23 mouse cellular contexts compared by ENCODE assay signal in genomic region chr5:131512617-131513016, GRCm38 (mm10).
DNase-seq lines count a peak whose midpoint lies in the region; ATAC-seq and TF ChIP-seq lines count a peak whose summit lies in the region.
"Had no signal": no experiment of that assay in that cellular context is flagged by ENCODE, and none has a peak within 500 bp of the region (broad histone marks: within the 10 kb centered on the region; RNA-seq: fewer than 3 reads in every experiment).

No protein-coding gene starts in this region.

- no peak for DNase-seq in midbrain, embryonic 14.5 days
- peak; percentile 41 for DNase-seq in brain, embryonic 14.5 days (ENCODE audit: low read depth)
- no peak for DNase-seq in urinary bladder, postnatal 4 days (ENCODE audit: low spot score in 2 of 2)
- DNase-seq: adrenal gland, adult 2 months; adrenal gland, postnatal 14 days; cerebellum, adult 18-20 months; cerebellum, adult 9-10 months; cerebellum, postnatal 14 days; gastrocnemius, postnatal 25 days; heart, adult 18-20 months; heart, postnatal 10 days; heart, postnatal 36 days had no signal

- no peak for TF ChIP-seq CTCF in brain, embryonic 14.5 days (IDR thresholded peaks at IDR 0.05; ENCODE audit: borderline replicate concordance, extremely low read depth, insufficient read depth, insufficient read length)

- 75% methylated on average over 10 of the region's 10 CpGs for WGBS in hindbrain, embryonic 16.5 days
- 93% methylated on average over 10 of the region's 10 CpGs for WGBS in hindbrain, embryonic 12.5 days
- 73% methylated on average over 10 of the region's 10 CpGs for WGBS in midbrain, embryonic 15.5 days
- 75% methylated on average over 10 of the region's 10 CpGs for WGBS in midbrain, embryonic 14.5 days

- peaks cover 13% of the 10 kb centered on the region for H3K4me1 ChIP-seq in hindbrain, embryonic 16.5 days (ENCODE audit: control insufficient read depth, insufficient read depth, low read depth, low read length)
- H3K4me1 ChIP-seq in hindbrain, embryonic 12.5 days: peaks cover 38% of the 10 kb centered on the region
- peaks cover 37% of the 10 kb centered on the region for H3K4me1 ChIP-seq in midbrain, embryonic 15.5 days
- peaks cover 29% of the 10 kb centered on the region for H3K4me1 ChIP-seq in midbrain, embryonic 14.5 days (ENCODE audit: control insufficient read depth, insufficient read depth, low read length)

- H3K27ac ChIP-seq in hindbrain, embryonic 16.5 days (ENCODE audit: low read depth, low read length): no peak overlapping the region
- H3K27ac ChIP-seq in hindbrain, embryonic 12.5 days: no peak overlapping the region
- H3K27ac ChIP-seq in midbrain, embryonic 15.5 days: no peak overlapping the region
- no peak overlapping the region for H3K27ac ChIP-seq in midbrain, embryonic 14.5 days (replicated peaks; ENCODE audit: low read depth, low read length)
- H3K27ac ChIP-seq: forebrain, embryonic 10.5 days; heart, embryonic 15.5 days; hindbrain, embryonic 10.5 days; hindbrain, postnatal 0 days had no signal

- H3K4me2 ChIP-seq in hindbrain, embryonic 16.5 days (ENCODE audit: low read length): no peak overlapping the region
- no peak overlapping the region for H3K4me2 ChIP-seq in hindbrain, embryonic 12.5 days (replicated peaks)
- no peak overlapping the region for H3K4me2 ChIP-seq in midbrain, embryonic 15.5 days
- no peak overlapping the region for H3K4me2 ChIP-seq in midbrain, embryonic 14.5 days (ENCODE audit: low read length)
- H3K4me2 ChIP-seq: heart, embryonic 12.5 days; heart, embryonic 15.5 days had no signal

- TF ChIP-seq POLR2A in brain, embryonic 14.5 days (IDR thresholded peaks at IDR 0.05; ENCODE audit: borderline replicate concordance, extremely low read depth, insufficient read depth, insufficient read length, poor library complexity, severe bottlenecking): no peak

- H3K9me3 ChIP-seq in hindbrain, embryonic 16.5 days (ENCODE audit: control insufficient read depth, low read length): no peaks in the 10 kb centered on the region
- H3K9me3 ChIP-seq in hindbrain, embryonic 12.5 days (replicated peaks): no peaks in the 10 kb centered on the region
- H3K9me3 ChIP-seq in midbrain, embryonic 15.5 days: no peaks in the 10 kb centered on the region
- H3K9me3 ChIP-seq in midbrain, embryonic 14.5 days (ENCODE audit: control insufficient read depth, low read length): no peaks in the 10 kb centered on the region
- H3K9me3 ChIP-seq: heart, embryonic 15.5 days had no signal

- no peaks in the 10 kb centered on the region for H3K27me3 ChIP-seq in hindbrain, embryonic 16.5 days (replicated peaks; ENCODE audit: control insufficient read depth, insufficient read depth, low read length)
- H3K27me3 ChIP-seq in hindbrain, embryonic 12.5 days: no peaks in the 10 kb centered on the region
- H3K27me3 ChIP-seq in midbrain, embryonic 15.5 days (replicated peaks): no peaks in the 10 kb centered on the region
- H3K27me3 ChIP-seq in midbrain, embryonic 14.5 days (ENCODE audit: control insufficient read depth, insufficient read depth, low read length): no peaks in the 10 kb centered on the region
- H3K27me3 ChIP-seq: heart, embryonic 15.5 days had no signal

- no peaks in the 10 kb centered on the region for H3K36me3 ChIP-seq in hindbrain, embryonic 16.5 days (ENCODE audit: control insufficient read depth, insufficient read depth, low read length)
- H3K36me3 ChIP-seq in hindbrain, embryonic 12.5 days: peaks cover 7% of the 10 kb centered on the region
- no peaks in the 10 kb centered on the region for H3K36me3 ChIP-seq in midbrain, embryonic 15.5 days (replicated peaks)
- H3K36me3 ChIP-seq in midbrain, embryonic 14.5 days (ENCODE audit: control insufficient read depth, insufficient read depth, low read length): peaks cover 3% of the 10 kb centered on the region; the same call in 1 of the 2 replicates
- H3K36me3 ChIP-seq: heart, embryonic 15.5 days had no signal

- H3K4me3 ChIP-seq in hindbrain, embryonic 16.5 days (ENCODE audit: low read length): no peak overlapping the region
- H3K4me3 ChIP-seq in hindbrain, embryonic 12.5 days: no peak overlapping the region
- no peak overlapping the region for H3K4me3 ChIP-seq in midbrain, embryonic 15.5 days
- H3K4me3 ChIP-seq in midbrain, embryonic 14.5 days (replicated peaks; ENCODE audit: low read depth, low read length): no peak overlapping the region
- H3K4me3 ChIP-seq: forebrain, embryonic 10.5 days; heart, embryonic 12.5 days; heart, embryonic 15.5 days; hindbrain, embryonic 10.5 days had no signal

- ATAC-seq in hindbrain, embryonic 16.5 days: 0 out of 2 replicates have a peak, but pooled peaks have one; percentile 4
- no peak for ATAC-seq in hindbrain, embryonic 12.5 days (ENCODE audit: low FRiP score)
- ATAC-seq in midbrain, embryonic 15.5 days (replicated peaks): peak; percentile 52; the same call in 1 of the 2 replicates
- ATAC-seq in midbrain, embryonic 14.5 days (ENCODE audit: low FRiP score, low TSS enrichment): no peak
- ATAC-seq: CD4-positive, CD25-positive, alpha-beta regulatory T cell, adult 4 months; forebrain, embryonic 14.5 days; hindbrain, postnatal 0 days; inflammation-experienced regulatory T-cells, adult 6 months had no signal

- no peak overlapping the region for H3K9ac ChIP-seq in hindbrain, embryonic 16.5 days (ENCODE audit: low read depth, low read length)
- H3K9ac ChIP-seq in hindbrain, embryonic 12.5 days: no peak overlapping the region
- H3K9ac ChIP-seq in midbrain, embryonic 15.5 days: no peak overlapping the region
- H3K9ac ChIP-seq in midbrain, embryonic 14.5 days (replicated peaks; ENCODE audit: low read length): no peak overlapping the region
- H3K9ac ChIP-seq: heart, embryonic 12.5 days; heart, embryonic 15.5 days had no signal

Comparison
In these comparisons a context has a peak if more than half of its experiments do, and no peak if none do; other contexts are left out.
1. ATAC-seq: peak in hindbrain, embryonic 16.5 days (single experiment) and midbrain, embryonic 15.5 days (single experiment); none in hindbrain, embryonic 12.5 days (single experiment) and midbrain, embryonic 14.5 days (single experiment).